Mouse (Mus musculus) intestine, embryonic 16.5 days (tissue): ENCODE data around the gene Zfyve19. TPM values are rescaled to one million over a fixed set of nuclear protein-coding genes. Genes with fewer than 3 reads are reported as not detected.

ENCODE experiments used
- ATAC-seq: fragments of 200-750 bp; cut with Nextera tagmentation; 2 replicates; pipeline ENCODE4 v1.8.0; 2017; ENCODE audit warnings: moderate TSS enrichment, moderate library complexity
- H3K27ac ChIP-seq: fragments of 300-500 bp; sonication (generic); 2 replicates; pipeline ENCODE4 v1.5.1; 2014; ENCODE audit warnings: mild to moderate bottlenecking, low read length
- H3K27me3 ChIP-seq: fragments of 300-500 bp; sonication (generic); replicated peaks from 2 replicates; pipeline ENCODE4 v1.6.1; 2014; ENCODE audit warnings: low read length, control low read depth, mixed read lengths; ENCODE audit not compliant: control insufficient read depth, insufficient read depth
- H3K36me3 ChIP-seq: fragments of 300-500 bp; sonication (generic); 2 replicates; pipeline ENCODE4 v1.6.1; 2014; ENCODE audit warnings: low read length, control low read depth; ENCODE audit not compliant: control insufficient read depth, insufficient read depth
- H3K4me1 ChIP-seq: fragments of 300-500 bp; sonication (generic); 2 replicates; pipeline ENCODE4 v1.6.1; 2014; ENCODE audit warnings: low read length, control low read depth, mixed read lengths; ENCODE audit not compliant: control insufficient read depth, insufficient read depth
- H3K4me2 ChIP-seq: fragments of 300-500 bp; sonication (generic); 2 replicates; pipeline ENCODE4 v1.6.1; 2014; ENCODE audit warnings: low read depth, low read length, control low read depth
- H3K4me3 ChIP-seq: fragments of 300-500 bp; sonication (generic); 2 replicates; pipeline ENCODE4 v1.5.1; 2014; ENCODE audit warnings: mild to moderate bottlenecking, low read length
- H3K9ac ChIP-seq: fragments of 300-500 bp; sonication (generic); 2 replicates; pipeline ENCODE4 v1.6.1; 2014; ENCODE audit warnings: low read depth, low read length
- H3K9me3 ChIP-seq: fragments of 300-500 bp; sonication (generic); 2 replicates; pipeline ENCODE4 v1.6.1; 2016; ENCODE audit warnings: low read length, control low read depth; ENCODE audit not compliant: control insufficient read depth
- WGBS: fragments of 180-500 bp; shearing (Covaris S2); extraction: QIAGEN DNeasy Blood & Tissue Kit; methylation state at CpG from one replicate; pipeline ENCODE4 v1.1.7; 2014; 5-methylcytosine and 5-hydroxymethylcytosine counted together
- polyA plus RNA-seq: library from polyadenylated mRNA; unstranded; fragments of >200 nt; fragmentation: Nextera tagmentation; extraction: Ambion mirVana; gene quantifications from 2 replicates; pipeline ENCODE4 v1.2.1, GENCODE M21; 2015

The Zfyve19 gene
- polyA plus RNA-seq, 1 experiment from 2014 or later: 69.8 TPM

GRCm38 (mm10) chr2:119172446-119172845 is 36.0 kb upstream of the Zfyve19 start:
- peak overlapping the region; percentile 26; the same call in 1 of the 2 replicates for H3K9ac ChIP-seq
- peaks cover 24% of the 10 kb centered on the region for H3K4me1 ChIP-seq
- H3K9me3 ChIP-seq: no peaks in the 10 kb centered on the region
- H3K4me3 ChIP-seq: no peak overlapping the region
- no peaks in the 10 kb centered on the region for H3K36me3 ChIP-seq
- ATAC-seq: no peak
- 78% methylated on average over 7 of the region's 7 CpGs for WGBS
- no peak overlapping the region for H3K4me2 ChIP-seq
- peak overlapping the region; percentile 8 for H3K27ac ChIP-seq
- no peaks in the 10 kb centered on the region for H3K27me3 ChIP-seq

- H3K27me3 ChIP-seq: no peaks in the 10 kb centered on the region
- ATAC-seq: peak; percentile 78
- no peaks in the 10 kb centered on the region for H3K36me3 ChIP-seq
- peak overlapping the region; percentile 26; the same call in 1 of the 2 replicates for H3K9ac ChIP-seq
- peaks cover 20% of the 10 kb centered on the region for H3K4me1 ChIP-seq
- no peak overlapping the region for H3K4me3 ChIP-seq
- WGBS: 9% methylated on average over 13 of the region's 13 CpGs
- peak overlapping the region; percentile 52 for H3K4me2 ChIP-seq
- peak overlapping the region; percentile 49 for H3K27ac ChIP-seq
- H3K9me3 ChIP-seq: no peaks in the 10 kb centered on the region
Measured at GRCm38 (mm10) chr2:119172862-119173576, 35.4 kb upstream of the Zfyve19 start.

DNA sequence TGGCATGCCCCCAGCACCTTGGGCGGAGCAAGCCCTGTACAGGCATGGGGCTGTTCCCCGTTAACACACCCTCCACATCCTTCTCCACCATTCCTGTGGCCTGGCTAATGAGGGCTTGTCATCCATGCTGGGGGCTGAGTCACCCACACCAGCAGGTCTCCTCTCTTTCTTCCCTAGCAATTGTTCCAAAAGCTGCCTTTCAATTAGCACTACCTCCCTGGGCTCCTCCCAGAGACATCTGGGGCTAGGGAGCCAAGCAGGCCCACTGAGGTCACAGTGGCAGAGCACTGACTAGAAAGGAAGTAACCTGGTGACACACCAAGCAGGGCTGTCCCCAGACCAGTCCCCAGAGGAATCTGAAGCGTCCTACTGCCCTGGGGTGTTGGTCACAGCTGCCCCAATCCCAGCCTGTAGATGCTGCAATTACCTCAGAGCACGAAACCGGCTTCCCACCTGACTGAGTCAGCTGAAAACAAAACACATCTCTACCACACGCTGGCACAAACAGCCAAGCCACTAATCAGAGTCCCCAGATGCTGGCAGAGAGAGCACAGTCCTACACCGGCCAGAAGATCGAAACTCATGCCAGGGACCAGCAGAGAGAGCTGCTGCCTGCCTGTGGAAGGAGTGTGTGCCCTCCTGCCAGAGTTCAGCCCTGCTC is 34.3 kb upstream of the Zfyve19 start, which contains the start of gene Gm14137:
Gene Gm14137 (plus strand): TSS at position 519 of the 661 bp plus-strand sequence.
- Histone ChIP-seq H3K4me2 (peak within 1 kb of the TSS; percentile 52), H3K9ac (peak within 1 kb of the TSS; percentile 26; the same call in 1 of the 2 replicates), H3K27ac (no peak within 1 kb of the TSS), H3K4me1 (peaks cover 20% of the 10 kb centered on the region), H3K36me3 (no peaks in the 10 kb centered on the region), H3K4me3 (no peak within 1 kb of the TSS), H3K27me3 (no peaks in the 10 kb centered on the region), H3K9me3 (no peaks in the 10 kb centered on the region)
- WGBS: 55% methylated on average over 8 of the region's 8 CpGs
- ATAC-seq: no peak; the same call in 1 of the 2 replicates

DNA sequence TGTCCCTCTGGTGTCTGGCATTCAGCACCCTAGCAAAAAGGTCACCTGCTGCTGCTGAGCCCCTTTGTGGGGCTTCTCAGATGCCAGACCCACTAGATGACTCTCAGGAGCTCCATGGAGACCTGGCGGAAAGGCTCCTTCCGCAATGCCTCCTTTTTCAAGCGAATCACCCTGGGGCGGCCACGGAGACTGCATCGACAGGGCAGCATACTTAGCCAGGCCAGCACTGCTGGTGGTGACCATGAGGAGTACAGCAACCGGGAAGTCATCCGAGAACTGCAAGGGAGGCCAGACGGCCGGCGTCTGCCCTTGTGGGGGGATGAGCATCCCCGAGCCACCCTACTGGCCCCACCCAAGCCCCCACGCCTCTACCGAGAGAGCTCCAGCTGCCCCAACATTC is 33.6 kb upstream of the Zfyve19 start:
- Histone ChIP-seq H3K9me3 (no peaks in the 10 kb centered on the region), H3K4me1 (peaks cover 20% of the 10 kb centered on the region), H3K36me3 (no peaks in the 10 kb centered on the region), H3K9ac (no peak overlapping the region; the same call in 1 of the 2 replicates), H3K27ac (no peak overlapping the region), H3K4me3 (no peak overlapping the region), H3K27me3 (no peaks in the 10 kb centered on the region), H3K4me2 (no peak overlapping the region)
- 73% methylated on average over 14 of the region's 14 CpGs for WGBS
- no peak for ATAC-seq

DNA sequence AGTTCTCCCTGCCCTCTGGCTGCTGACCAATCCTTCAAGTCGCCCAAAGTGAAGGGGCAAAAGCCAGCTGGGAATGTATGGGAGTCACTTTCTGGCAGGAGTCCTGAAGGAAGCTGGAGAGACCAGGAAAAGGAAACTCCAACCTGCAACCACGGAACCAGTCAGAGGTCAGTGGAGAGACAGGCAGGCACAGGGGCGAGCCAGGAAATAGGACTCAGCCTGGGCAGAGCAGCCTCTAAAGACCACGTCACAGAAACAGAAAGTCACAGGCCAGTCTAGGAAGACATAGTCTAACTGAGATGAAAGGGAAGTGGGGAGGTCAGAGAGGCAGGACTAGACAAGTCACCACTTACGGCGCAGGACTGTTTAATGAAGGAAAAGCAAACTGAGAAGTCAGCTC is 32.8 kb upstream of the Zfyve19 start:
- WGBS: 66% methylated on average over 6 of the region's 6 CpGs
- Histone ChIP-seq H3K27ac (no peak overlapping the region), H3K36me3 (no peaks in the 10 kb centered on the region), H3K4me2 (no peak overlapping the region), H3K27me3 (no peaks in the 10 kb centered on the region), H3K9ac (0 out of 2 replicates have a peak overlapping the region, but pooled peaks have one; percentile 4), H3K9me3 (no peaks in the 10 kb centered on the region), H3K4me1 (peaks cover 20% of the 10 kb centered on the region), H3K4me3 (no peak overlapping the region)
- ATAC-seq: no peak

DNA sequence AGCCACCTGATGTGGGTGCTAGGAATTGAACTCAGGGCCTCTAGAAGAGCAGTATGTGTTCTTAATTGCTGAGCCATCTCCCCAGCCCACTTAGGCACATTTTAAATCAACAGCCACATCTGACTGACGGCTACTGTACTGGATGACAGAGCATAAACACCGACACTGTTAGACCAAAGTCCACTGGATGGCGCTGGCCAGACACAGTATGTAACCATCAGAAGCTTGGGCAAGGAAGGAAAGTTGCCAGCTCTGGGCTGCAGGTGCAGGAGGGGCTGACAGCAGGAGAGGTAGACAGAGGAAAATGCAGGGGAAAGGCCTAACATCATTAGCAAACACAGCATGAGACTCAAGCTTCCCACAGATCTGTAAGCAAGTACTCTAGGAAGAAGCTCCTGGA is 31.7 kb upstream of the Zfyve19 start:
- H3K4me3 ChIP-seq: no peak overlapping the region
- 67% methylated on average over 3 of the region's 3 CpGs for WGBS
- H3K27ac ChIP-seq: no peak overlapping the region
- H3K4me2 ChIP-seq: no peak overlapping the region
- ATAC-seq: no peak
- no peak overlapping the region for H3K9ac ChIP-seq
- no peaks in the 10 kb centered on the region for H3K9me3 ChIP-seq
- no peaks in the 10 kb centered on the region for H3K27me3 ChIP-seq
- no peaks in the 10 kb centered on the region for H3K36me3 ChIP-seq
- H3K4me1 ChIP-seq: peaks cover 20% of the 10 kb centered on the region

DNA sequence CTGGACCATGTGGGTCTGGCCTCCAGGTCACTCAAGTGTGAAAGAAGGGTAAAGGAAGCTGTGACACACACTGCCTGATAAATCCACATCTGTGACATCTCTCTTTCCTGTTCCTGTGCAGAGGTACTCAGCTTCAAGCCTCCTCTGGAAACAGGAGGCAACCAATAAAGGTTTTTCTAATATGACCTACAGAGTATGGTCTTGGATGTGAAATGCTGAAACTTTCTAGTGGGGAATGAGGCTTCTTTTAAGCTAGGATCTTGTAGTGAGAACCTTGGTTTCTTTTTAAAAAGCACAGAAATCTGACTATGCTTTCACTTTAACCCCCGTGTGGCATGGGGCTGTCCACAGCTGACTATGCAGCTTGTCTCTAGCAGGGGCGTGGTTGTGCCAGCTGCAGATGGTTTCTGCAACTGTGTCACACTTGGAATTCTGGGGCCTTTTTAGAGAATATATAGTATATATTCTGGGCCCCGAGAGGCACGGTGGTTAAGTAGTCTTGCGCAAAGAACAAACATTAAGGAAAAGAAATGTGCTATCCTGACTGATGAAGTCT is 31.0 kb upstream of the Zfyve19 start:
- Histone ChIP-seq H3K4me1 (peaks cover 17% of the 10 kb centered on the region), H3K4me2 (no peak overlapping the region), H3K36me3 (no peaks in the 10 kb centered on the region), H3K9me3 (no peaks in the 10 kb centered on the region), H3K4me3 (no peak overlapping the region), H3K9ac (no peak overlapping the region), H3K27ac (no peak overlapping the region), H3K27me3 (no peaks in the 10 kb centered on the region)
- no peak for ATAC-seq
- WGBS: 84% methylated on average over 5 of the region's 5 CpGs

- H3K9me3 ChIP-seq: no peaks in the 10 kb centered on the region
- peaks cover 3% of the 10 kb centered on the region; the same call in 1 of the 2 replicates for H3K36me3 ChIP-seq
- no peaks in the 10 kb centered on the region for H3K27me3 ChIP-seq
- H3K4me2 ChIP-seq: no peak overlapping the region
- no peak overlapping the region for H3K4me3 ChIP-seq
- H3K27ac ChIP-seq: no peak overlapping the region
- H3K4me1 ChIP-seq: no peaks in the 10 kb centered on the region
- WGBS: 83% methylated on average over 7 of the region's 7 CpGs
- ATAC-seq: no peak
- H3K9ac ChIP-seq: no peak overlapping the region
Measured at GRCm38 (mm10) chr2:119182914-119183313, 25.5 kb upstream of the Zfyve19 start.

DNA sequence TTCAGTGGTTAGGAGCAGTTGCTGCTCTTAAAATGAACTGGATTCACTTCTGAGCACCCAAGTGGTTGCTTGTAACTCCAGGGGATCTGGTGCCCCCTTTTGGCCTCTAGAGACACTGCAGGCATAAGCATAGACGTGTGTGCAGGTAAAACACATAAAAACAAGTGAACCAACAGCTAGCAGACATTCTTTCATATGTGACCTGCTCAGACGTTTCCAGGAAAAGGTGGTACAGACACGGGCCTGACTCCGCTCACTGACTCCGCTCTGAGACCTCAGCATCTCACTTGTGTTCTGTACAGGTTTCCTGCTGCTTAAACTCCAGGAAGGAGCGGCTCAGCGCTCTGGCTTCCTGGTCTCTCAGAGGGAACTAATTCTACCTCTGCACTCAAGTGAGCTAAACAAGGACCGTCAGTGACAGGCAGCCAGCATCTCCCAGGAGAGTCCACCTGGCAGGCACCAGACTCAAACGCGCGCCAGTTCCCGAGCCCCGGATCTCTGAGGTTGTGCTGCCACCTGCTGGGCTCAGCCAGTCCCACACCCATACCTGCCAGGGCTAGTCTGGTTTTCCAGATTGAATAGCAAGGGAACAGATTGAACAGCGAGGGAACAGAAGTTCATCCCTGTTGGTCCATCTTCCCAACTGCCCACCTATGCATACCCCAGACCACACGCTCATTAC is 19.2 kb upstream of the Zfyve19 start:
- Histone ChIP-seq H3K9me3 (no peaks in the 10 kb centered on the region), H3K4me3 (peak overlapping the region; percentile 37), H3K9ac (no peak overlapping the region; the same call in 1 of the 2 replicates), H3K4me1 (peaks cover 7% of the 10 kb centered on the region; the same call in 1 of the 2 replicates), H3K4me2 (peak overlapping the region; percentile 60), H3K27me3 (no peaks in the 10 kb centered on the region), H3K27ac (no peak overlapping the region), H3K36me3 (0 out of 2 replicates have a peak, but pooled peaks cover 2% of the 10 kb centered on the region)
- 9% methylated on average over 15 of the region's 15 CpGs for WGBS
- ATAC-seq: peak; percentile 87
